Mouse (Mus musculus): Measurements from ENCODE around the gene Sprn. TPM values are rescaled to one million over a fixed set of nuclear protein-coding genes. Genes with fewer than 3 reads are reported as not detected.
A peak's percentile ranks its signal among the peaks of the same experiment; 100 is the strongest.

Sprn gene
- polyA plus RNA-seq (2015; fragmentation: Nextera tagmentation; extraction: Ambion mirVana) = 0.10 TPM in 1 of 2 replicates, not detected in the other

GRCm38 (mm10) chr7:140154218-140154927, at the start of gene Sprn:
TSS of gene Sprn (minus strand) at chr7:140154877.
- Histone ChIP-seq H3K27me3 (replicated peaks) (peaks cover 73% of the 10 kb centered on the region), H3K36me3 (peaks cover 5% of the 10 kb centered on the region; the same call in 1 of the 2 replicates), H3K4me3 (peak within 1 kb of the TSS; percentile 30), H3K27ac (replicated peaks) (no peak within 1 kb of the TSS), H3K9me3 (no peaks in the 10 kb centered on the region), H3K4me2 (peak within 1 kb of the TSS; percentile 66), H3K9ac (peak within 1 kb of the TSS; percentile 64), H3K4me1 (peaks cover 15% of the 10 kb centered on the region)
- ATAC-seq (ENCODE audit: extremely low read depth, insufficient number of reproducible peaks, low FRiP score, low TSS enrichment) = no peak
- WGBS = 5% methylated on average over 28 of the region's 28 CpGs

- no peak for ATAC-seq (ENCODE audit: extremely low read depth, insufficient number of reproducible peaks, low FRiP score, low TSS enrichment)
- Histone ChIP-seq H3K36me3 (no peaks in the 10 kb centered on the region), H3K4me3 (no peak overlapping the region), H3K4me1 (no peaks in the 10 kb centered on the region), H3K9ac (no peak overlapping the region), H3K27me3 (replicated peaks) (peaks cover 3% of the 10 kb centered on the region; the same call in 1 of the 2 replicates), H3K27ac (replicated peaks) (no peak overlapping the region), H3K4me2 (no peak overlapping the region), H3K9me3 (no peaks in the 10 kb centered on the region)
- 75% methylated on average over 4 of the region's 4 CpGs for WGBS
Observed at GRCm38 (mm10) chr7:140201090-140201489, 46.4 kb upstream of the Sprn start.

- Histone ChIP-seq H3K9ac (no peak overlapping the region), H3K9me3 (no peaks in the 10 kb centered on the region), H3K4me2 (no peak overlapping the region), H3K4me1 (no peaks in the 10 kb centered on the region), H3K36me3 (no peaks in the 10 kb centered on the region), H3K27ac (replicated peaks) (no peak overlapping the region), H3K4me3 (no peak overlapping the region), H3K27me3 (replicated peaks) (peaks cover 3% of the 10 kb centered on the region)
- no peak for ATAC-seq (ENCODE audit: extremely low read depth, insufficient number of reproducible peaks, low FRiP score, low TSS enrichment)
- WGBS = 71% methylated on average over 8 of the region's 8 CpGs
Observed at GRCm38 (mm10) chr7:140196002-140196401, 41.3 kb upstream of the Sprn start.

DNA sequence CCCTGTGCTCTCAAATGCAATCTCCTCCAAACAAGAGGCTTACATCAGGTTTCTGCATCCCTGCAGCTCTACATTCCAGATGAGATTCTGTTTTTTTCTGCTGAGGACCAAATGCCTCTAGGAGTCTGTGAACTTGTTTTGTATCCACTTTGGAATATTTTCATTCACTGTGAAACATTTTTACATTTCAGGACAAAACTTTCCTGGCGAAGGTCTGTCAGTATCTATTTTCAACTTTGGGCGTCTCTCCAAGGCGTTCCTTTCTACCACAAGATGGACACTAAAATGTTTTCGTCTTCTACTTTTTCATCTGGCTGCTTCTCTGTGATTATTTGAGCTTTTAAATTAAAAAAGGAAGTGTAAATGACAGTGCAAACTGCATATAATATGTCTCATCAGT, 39.4 kb upstream of the Sprn start:
- H3K36me3 ChIP-seq = no peaks in the 10 kb centered on the region
- H3K4me1 ChIP-seq = no peaks in the 10 kb centered on the region
- no peak overlapping the region for H3K4me2 ChIP-seq
- H3K9ac ChIP-seq = no peak overlapping the region
- peaks cover 3% of the 10 kb centered on the region; the same call in 1 of the 2 replicates for H3K27me3 ChIP-seq (replicated peaks)
- no peak overlapping the region for H3K4me3 ChIP-seq
- H3K9me3 ChIP-seq = no peaks in the 10 kb centered on the region
- ATAC-seq (ENCODE audit: extremely low read depth, insufficient number of reproducible peaks, low FRiP score, low TSS enrichment) = no peak
- no peak overlapping the region for H3K27ac ChIP-seq (replicated peaks)
- 76% methylated on average over 4 of the region's 4 CpGs for WGBS

DNA sequence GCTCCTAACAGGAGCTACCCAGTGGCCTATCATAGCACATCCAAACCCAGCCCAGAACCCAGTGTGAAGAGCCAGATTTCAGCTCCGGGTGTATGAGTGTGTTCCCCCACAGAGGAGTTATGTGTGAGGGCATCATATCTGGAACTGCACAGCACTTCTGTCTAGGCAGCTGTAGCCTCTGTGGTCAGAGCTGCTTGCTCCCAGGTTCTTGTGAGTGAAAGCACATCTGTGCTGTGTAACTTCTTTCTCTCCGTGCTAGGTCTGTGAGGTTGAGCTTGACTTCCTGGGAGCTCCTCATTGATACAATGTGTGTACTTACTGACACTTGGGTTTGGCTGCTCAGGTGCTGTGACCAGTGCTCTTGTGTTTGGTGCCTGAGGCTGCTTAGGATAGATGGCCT, 38.2 kb upstream of the Sprn start:
- Histone ChIP-seq H3K27me3 (replicated peaks) (peaks cover 3% of the 10 kb centered on the region; the same call in 1 of the 2 replicates), H3K9me3 (no peaks in the 10 kb centered on the region), H3K4me1 (no peaks in the 10 kb centered on the region), H3K27ac (replicated peaks) (no peak overlapping the region), H3K4me2 (no peak overlapping the region), H3K36me3 (no peaks in the 10 kb centered on the region), H3K4me3 (no peak overlapping the region), H3K9ac (no peak overlapping the region)
- whole genome bisulfite sequencing = 73% methylated on average over 2 of the region's 2 CpGs
- ATAC-seq (ENCODE audit: extremely low read depth, insufficient number of reproducible peaks, low FRiP score, low TSS enrichment) = no peak

- Histone ChIP-seq H3K27me3 (replicated peaks) (peaks cover 7% of the 10 kb centered on the region; the same call in 1 of the 2 replicates), H3K4me3 (no peak overlapping the region), H3K9ac (no peak overlapping the region), H3K4me2 (no peak overlapping the region), H3K4me1 (no peaks in the 10 kb centered on the region), H3K27ac (replicated peaks) (no peak overlapping the region), H3K36me3 (no peaks in the 10 kb centered on the region), H3K9me3 (no peaks in the 10 kb centered on the region)
- WGBS = 47% methylated on average over 2 of the region's 2 CpGs
- ATAC-seq (ENCODE audit: extremely low read depth, insufficient number of reproducible peaks, low FRiP score, low TSS enrichment) = no peak; the same call in 1 of the 2 replicates
Observed at GRCm38 (mm10) chr7:140192445-140192844, 37.8 kb upstream of the Sprn start.

DNA sequence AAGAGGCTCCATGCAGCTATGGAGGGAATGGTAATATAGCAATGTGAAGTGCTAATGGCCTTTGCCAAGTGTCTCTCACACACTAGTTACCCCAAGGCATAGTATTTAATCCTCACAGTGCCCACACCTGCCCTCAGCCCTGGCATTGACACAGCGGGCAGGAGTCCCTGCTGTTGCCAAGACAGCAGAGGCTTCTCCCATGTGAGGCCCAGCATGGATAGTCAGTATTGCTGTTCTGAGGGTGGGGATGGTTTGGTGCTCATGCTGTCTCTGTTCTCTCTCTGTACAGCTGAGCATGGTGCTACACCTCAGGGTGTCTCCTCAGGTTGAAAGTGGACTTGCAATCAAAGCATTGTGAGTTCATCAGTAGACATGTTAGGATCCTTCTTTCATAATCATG, 35.8 kb upstream of the Sprn start:
- no peak for ATAC-seq (ENCODE audit: extremely low read depth, insufficient number of reproducible peaks, low FRiP score, low TSS enrichment)
- Histone ChIP-seq H3K36me3 (no peaks in the 10 kb centered on the region), H3K4me3 (no peak overlapping the region), H3K9me3 (no peaks in the 10 kb centered on the region), H3K4me2 (no peak overlapping the region), H3K4me1 (no peaks in the 10 kb centered on the region), H3K9ac (no peak overlapping the region), H3K27me3 (replicated peaks) (peaks cover 5% of the 10 kb centered on the region; the same call in 1 of the 2 replicates), H3K27ac (replicated peaks) (no peak overlapping the region)
- 74% methylated on average over 1 of the region's 1 CpGs for WGBS

- no peaks in the 10 kb centered on the region for H3K36me3 ChIP-seq
- ATAC-seq (ENCODE audit: extremely low read depth, insufficient number of reproducible peaks, low FRiP score, low TSS enrichment) = no peak
- H3K9ac ChIP-seq = no peak overlapping the region
- peaks cover 5% of the 10 kb centered on the region; the same call in 1 of the 2 replicates for H3K27me3 ChIP-seq (replicated peaks)
- H3K4me1 ChIP-seq = no peaks in the 10 kb centered on the region
- H3K4me3 ChIP-seq = no peak overlapping the region
- no peaks in the 10 kb centered on the region for H3K9me3 ChIP-seq
- no peak overlapping the region for H3K27ac ChIP-seq (replicated peaks)
- WGBS = 55% methylated on average over 4 of the region's 4 CpGs
- H3K4me2 ChIP-seq = no peak overlapping the region
Observed at GRCm38 (mm10) chr7:140188391-140189328, 34.0 kb upstream of the Sprn start.

- Histone ChIP-seq H3K4me3 (no peak overlapping the region), H3K36me3 (no peaks in the 10 kb centered on the region), H3K4me2 (no peak overlapping the region), H3K9me3 (no peaks in the 10 kb centered on the region), H3K9ac (no peak overlapping the region), H3K4me1 (no peaks in the 10 kb centered on the region), H3K27ac (replicated peaks) (no peak overlapping the region), H3K27me3 (replicated peaks) (peaks cover 5% of the 10 kb centered on the region; the same call in 1 of the 2 replicates)
- WGBS = 74% methylated on average over 7 of the region's 7 CpGs
- ATAC-seq (ENCODE audit: extremely low read depth, insufficient number of reproducible peaks, low FRiP score, low TSS enrichment) = no peak; the same call in 1 of the 2 replicates
Observed at GRCm38 (mm10) chr7:140187721-140188390, 33.2 kb upstream of the Sprn start.

- Histone ChIP-seq H3K27me3 (replicated peaks) (peaks cover 5% of the 10 kb centered on the region; the same call in 1 of the 2 replicates), H3K4me2 (no peak overlapping the region), H3K27ac (replicated peaks) (no peak overlapping the region), H3K4me3 (no peak overlapping the region), H3K9ac (no peak overlapping the region), H3K4me1 (no peaks in the 10 kb centered on the region), H3K36me3 (no peaks in the 10 kb centered on the region), H3K9me3 (no peaks in the 10 kb centered on the region)
- no peak for ATAC-seq (ENCODE audit: extremely low read depth, insufficient number of reproducible peaks, low FRiP score, low TSS enrichment)
- 60% methylated on average over 18 of the region's 18 CpGs for WGBS
Observed at GRCm38 (mm10) chr7:140186646-140187620, 32.3 kb upstream of the Sprn start.

Measured in heart, embryonic 13.5 days (tissue).